Mouse (Mus musculus) bone marrow, adult 2 months (tissue): ENCODE data around the gene Tns3.

Experiments
- CTCF ChIP-seq: fragments of 200-500 bp; IDR thresholded peaks from 2 replicates; pipeline ENCODE4 v1.5.1; 2011; ENCODE audit warnings: low read length, control low read depth; ENCODE audit not compliant: control insufficient read depth, insufficient read depth
- POLR2A ChIP-seq: fragments of 200-500 bp; IDR thresholded peaks from 2 replicates; pipeline ENCODE4 v1.6.1; 2011; ENCODE audit warnings: low read depth, mild to moderate bottlenecking, control low read depth, low read length, borderline replicate concordance; ENCODE audit not compliant: control insufficient read depth

DNA sequence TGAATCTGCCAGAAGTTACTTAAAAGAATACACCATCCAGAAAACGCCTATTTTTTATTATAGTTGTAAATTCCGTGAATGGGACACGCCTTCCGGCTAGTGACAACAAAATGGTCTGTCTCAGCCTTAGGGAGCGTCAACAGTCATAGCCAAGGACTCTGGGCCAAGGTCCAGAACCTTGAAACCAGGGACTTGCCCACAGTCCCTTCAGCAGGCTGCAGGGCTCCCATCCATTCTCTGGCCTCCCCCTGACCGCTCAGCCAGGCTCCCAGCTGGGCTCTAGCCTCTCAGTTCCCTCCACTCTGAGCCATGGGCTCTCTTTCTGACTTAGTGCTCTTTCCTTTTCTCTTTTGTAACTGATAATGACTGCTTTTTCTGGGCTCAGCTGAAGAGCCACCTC lies 37.6 kb downstream of the Tns3 start:
- TF ChIP-seq POLR2A (no peak), CTCF (no peak)
